Comparison of ENCODE assay signal across 14 mouse cellular contexts in genomic region chr3:97203880-97204279, GRCm38 (mm10). TPM values are rescaled to one million over a fixed set of nuclear protein-coding genes. Genes with fewer than 3 reads are reported as not detected.
A peak's percentile ranks its signal among the peaks of the same experiment; 100 is the strongest.
DNase-seq lines count a peak whose midpoint lies in the region.
"Had no signal": no experiment of that assay in that cellular context is flagged by ENCODE, and none has a peak within 500 bp of the region (broad histone marks: within the 10 kb centered on the region; RNA-seq: fewer than 3 reads in every experiment).

No protein-coding gene starts in this region.

- no peaks in the 10 kb centered on the region for H3K9me3 ChIP-seq in megakaryocyte, embryonic 14.5 days
- H3K9me3 ChIP-seq: embryonic facial prominence, embryonic 12.5 days; hindbrain, embryonic 12.5 days; kidney, embryonic 15.5 days; limb, embryonic 12.5 days had no signal

- peaks cover 2% of the 10 kb centered on the region for H3K27me3 ChIP-seq in megakaryocyte, embryonic 14.5 days (replicated peaks)
- H3K27me3 ChIP-seq: embryonic facial prominence, embryonic 12.5 days; hindbrain, embryonic 12.5 days; kidney, embryonic 15.5 days; limb, embryonic 12.5 days had no signal

- DNase-seq in lung, postnatal 36 days, result peak; percentile 21
- DNase-seq in lung, postnatal 14 days, result no peak
- peak; percentile 29 for DNase-seq in T-cell, adult 2 months (ENCODE audit: low spot score)
- DNase-seq in thymus, postnatal 36 days, result peak; percentile 27 to 50
- DNase-seq in ovary, postnatal 10 days (ENCODE audit: low spot score), result no peak
- no peak for DNase-seq in gastrocnemius, postnatal 4 days (ENCODE audit: low spot score in 2 of 2)
- DNase-seq: adrenal gland, postnatal 10 days; cerebellum, adult 9-10 months; layer of hippocampus, postnatal 36 days had no signal

- H3K4me3 ChIP-seq in megakaryocyte, embryonic 14.5 days (replicated peaks), result peak overlapping the region; percentile 73
- H3K4me3 ChIP-seq: embryonic facial prominence, embryonic 12.5 days; hindbrain, embryonic 12.5 days; kidney, embryonic 15.5 days; limb, embryonic 12.5 days had no signal

- peaks cover 67% of the 10 kb centered on the region for H3K4me1 ChIP-seq in megakaryocyte, embryonic 14.5 days
- H3K4me1 ChIP-seq: embryonic facial prominence, embryonic 12.5 days had no signal

- H3K36me3 ChIP-seq in megakaryocyte, embryonic 14.5 days (replicated peaks; ENCODE audit: low read length), result peaks cover 44% of the 10 kb centered on the region

RNA-seq across cellular contexts. Expression of gene Acp6, which starts 45.3 kb away (rescaled TPM):
- polyA plus RNA-seq in megakaryocyte, embryonic 14.5 days (2012; ENCODE audit: insufficient read depth, low replicate concordance), result 6.1 and 14.1 TPM in 2 replicates
- 10 to 100 TPM; 17.6 to 17.9 TPM for total RNA-seq in gastrocnemius, postnatal 4 days (2021)

Comparison
In these comparisons a context has a peak if more than half of its experiments do, and no peak if none do; other contexts are left out.
1. DNase-seq: peak in lung, postnatal 36 days (single experiment), T-cell, adult 2 months (single experiment) and thymus, postnatal 36 days (2 of 2); none in lung, postnatal 14 days (single experiment), ovary, postnatal 10 days (single experiment) and gastrocnemius, postnatal 4 days (0 of 2).